Mouse (Mus musculus): ENCODE measurements around the gene Gskip.

Gene Gskip

GRCm38 (mm10) chr12:105683933-105684901, at the start of gene Gskip:
Gene Gskip (plus strand): TSS chr12:105684829.
- DNase-seq = peak; percentile 18 to 35

GRCm38 (mm10) chr12:105636551-105636950, 48.1 kb upstream of the Gskip start:
- no peak for DNase-seq

- no peak for DNase-seq
Observed at GRCm38 (mm10) chr12:105637554-105637953, 47.1 kb upstream of the Gskip start.

- no peak for DNase-seq
Observed at GRCm38 (mm10) chr12:105642770-105643321, 41.8 kb upstream of the Gskip start.

GRCm38 (mm10) chr12:105655850-105656249, 28.8 kb upstream of the Gskip start:
- DNase-seq = no peak

- DNase-seq = no peak
Observed at GRCm38 (mm10) chr12:105676274-105676673, 8.4 kb upstream of the Gskip start.

GRCm38 (mm10) chr12:105678211-105678610, 6.4 kb upstream of the Gskip start:
- no peak for DNase-seq

- no peak for DNase-seq
Observed at GRCm38 (mm10) chr12:105678762-105679161, 5.9 kb upstream of the Gskip start.

GRCm38 (mm10) chr12:105685001-105685691, 517 bp downstream of the Gskip start, which contains the start of gene Atg2b:
Gene Atg2b (minus strand): TSS chr12:105685211.
- DNase-seq = peak; percentile 98

GRCm38 (mm10) chr12:105686791-105687190, 2.2 kb downstream of the Gskip start:
- no peak for DNase-seq

- no peak for DNase-seq
Observed at GRCm38 (mm10) chr12:105687416-105687815, 2.8 kb downstream of the Gskip start.

- no peak for DNase-seq
Observed at GRCm38 (mm10) chr12:105688546-105688945, 3.9 kb downstream of the Gskip start.

GRCm38 (mm10) chr12:105689435-105689834, 4.8 kb downstream of the Gskip start:
- no peak for DNase-seq

GRCm38 (mm10) chr12:105694021-105694420, 9.4 kb downstream of the Gskip start:
- DNase-seq = no peak

GRCm38 (mm10) chr12:105695848-105696247, 11.2 kb downstream of the Gskip start:
- DNase-seq = no peak

GRCm38 (mm10) chr12:105697104-105697780, 12.6 kb downstream of the Gskip start:
- peak; percentile 37 to 54 for DNase-seq

GRCm38 (mm10) chr12:105700433-105700832, 15.8 kb downstream of the Gskip start:
- no peak for DNase-seq

GRCm38 (mm10) chr12:105705799-105706487, 21.3 kb downstream of the Gskip start, which contains the start of gene Ak7:
Gene Ak7 (plus strand): TSS chr12:105705976.
- DNase-seq = peak in 1 of 2 experiments; percentile 26

- DNase-seq = peak; percentile 57 to 65
Observed at GRCm38 (mm10) chr12:105718616-105719015, 34.0 kb downstream of the Gskip start.

- DNase-seq = no peak
Observed at GRCm38 (mm10) chr12:105720196-105720595, 35.6 kb downstream of the Gskip start.

- no peak for DNase-seq
Observed at GRCm38 (mm10) chr12:105721452-105722132, 37.0 kb downstream of the Gskip start.

Measured in cerebellum, adult 18-20 months (tissue).